Mouse (Mus musculus) G1E (cell line): ENCODE measurements around the gene Mst1r.

Source experiments
- CTCF ChIP-seq: IDR thresholded peaks from 2 replicates; pipeline ENCODE4 v1.5.1; 2012; ENCODE audit warnings: low read depth, low read length, inconsistent platforms, mixed read lengths
- GATA1 ChIP-seq: IDR thresholded peaks from 2 replicates; pipeline ENCODE4 v1.6.1; 2012; ENCODE audit warnings: borderline replicate concordance, low read length, inconsistent platforms, mixed read lengths
- POLR2AphosphoS5 ChIP-seq: IDR thresholded peaks from 2 replicates; pipeline ENCODE4 v1.6.1; 2012; ENCODE audit warnings: low read depth, low read length, inconsistent platforms; ENCODE audit not compliant: insufficient replicate concordance
- TAL1 ChIP-seq: conservative IDR thresholded peaks from 2 replicates; pipeline ENCODE4 v1.6.1; 2012; ENCODE audit warnings: low read depth, low read length, inconsistent platforms, mixed read lengths

GRCm38 (mm10) chr9:107966676-107967075, 60.0 kb downstream of the Mst1r start:
- no peak for TF ChIP-seq CTCF
- no peak for TF ChIP-seq TAL1
- no peak for TF ChIP-seq GATA1
- TF ChIP-seq POLR2AphosphoS5: no peak
